Mouse (Mus musculus): ENCODE measurements around the gene Olfr963. TPM values are rescaled to one million over a fixed set of nuclear protein-coding genes. Genes with fewer than 3 reads are reported as not detected.

Olfr963 gene
- not detected in 2 replicates for polyA plus RNA-seq (2021; fragmentation: Nextera tagmentation)
- long read RNA-seq, experiment 1 = 0 reads
- long read RNA-seq, experiment 2 = 0 reads

GRCm38 (mm10) chr9:39666905-39667304 lies at the start of gene Olfr963:
TSS of gene Olfr963 (plus strand) at chr9:39667205.

GRCm38 (mm10) chr9:39621073-39621472 lies 45.9 kb upstream of the Olfr963 start, which contains the start of gene Olfr960:
TSS of gene Olfr960 (plus strand) at chr9:39621373.

GRCm38 (mm10) chr9:39644785-39645184 lies 22.2 kb upstream of the Olfr963 start, which contains the start of gene Olfr961:
TSS of gene Olfr961 (plus strand) at chr9:39645085.

GRCm38 (mm10) chr9:39707017-39707416 lies 40.0 kb downstream of the Olfr963 start, which contains the start of gene Olfr149:
TSS of gene Olfr149 (minus strand) at chr9:39707117.

GRCm38 (mm10) chr9:39711053-39711452 lies 44.0 kb downstream of the Olfr963 start, which contains the start of gene Olfr965:
TSS of gene Olfr965 (plus strand) at chr9:39711353.

Other genes with a start within 250 kb of the Olfr963 start
- not detected in 2 replicates for gene Olfr952, start 240.1 kb upstream of the Olfr963 start, polyA plus RNA-seq (2021; fragmentation: Nextera tagmentation)
- gene Olfr954, start 210.5 kb upstream of the Olfr963 start, polyA plus RNA-seq (2021; fragmentation: Nextera tagmentation) = not detected in 2 replicates
- not detected in 2 replicates for gene Olfr955, start 195.3 kb upstream of the Olfr963 start, polyA plus RNA-seq (2021; fragmentation: Nextera tagmentation)
- gene Olfr44, start 173.2 kb upstream of the Olfr963 start, polyA plus RNA-seq (2021; fragmentation: Nextera tagmentation) = not detected in 2 replicates
- gene Olfr957, start 151.4 kb upstream of the Olfr963 start, polyA plus RNA-seq (2021; fragmentation: Nextera tagmentation) = not detected in 2 replicates
- not detected in 2 replicates for gene Olfr958, start 113.2 kb upstream of the Olfr963 start, polyA plus RNA-seq (2021; fragmentation: Nextera tagmentation)
- not detected in 2 replicates for gene Olfr959, start 91.6 kb upstream of the Olfr963 start, polyA plus RNA-seq (2021; fragmentation: Nextera tagmentation)
- 3.4 and 5.2 TPM in 2 replicates for gene AW551984, start 62.8 kb upstream of the Olfr963 start, polyA plus RNA-seq (2021; fragmentation: Nextera tagmentation)
- gene Olfr148, start 56.5 kb upstream of the Olfr963 start, polyA plus RNA-seq (2021; fragmentation: Nextera tagmentation) = not detected in 2 replicates
- not detected in 2 replicates for gene Olfr960, start 45.8 kb upstream of the Olfr963 start, polyA plus RNA-seq (2021; fragmentation: Nextera tagmentation)
- not detected in 2 replicates for gene Olfr961, start 22.1 kb upstream of the Olfr963 start, polyA plus RNA-seq (2021; fragmentation: Nextera tagmentation)
- not detected in 2 replicates for gene Olfr149, start 39.9 kb downstream of the Olfr963 start, polyA plus RNA-seq (2021; fragmentation: Nextera tagmentation)
- not detected in 2 replicates for gene Olfr965, start 44.1 kb downstream of the Olfr963 start, polyA plus RNA-seq (2021; fragmentation: Nextera tagmentation)
- not detected in 2 replicates for gene Olfr150, start 63.8 kb downstream of the Olfr963 start, polyA plus RNA-seq (2021; fragmentation: Nextera tagmentation)
- not detected in 2 replicates for gene Olfr967, start 79.0 kb downstream of the Olfr963 start, polyA plus RNA-seq (2021; fragmentation: Nextera tagmentation)
- not detected in 2 replicates for gene Olfr968, start 116.0 kb downstream of the Olfr963 start, polyA plus RNA-seq (2021; fragmentation: Nextera tagmentation)
- not detected in 2 replicates for gene Olfr969, start 123.7 kb downstream of the Olfr963 start, polyA plus RNA-seq (2021; fragmentation: Nextera tagmentation)
- not detected in 2 replicates for gene Olfr970, start 141.7 kb downstream of the Olfr963 start, polyA plus RNA-seq (2021; fragmentation: Nextera tagmentation)
- gene Olfr971, start 169.7 kb downstream of the Olfr963 start, polyA plus RNA-seq (2021; fragmentation: Nextera tagmentation) = not detected in 2 replicates
- gene Olfr972, start 199.2 kb downstream of the Olfr963 start, polyA plus RNA-seq (2021; fragmentation: Nextera tagmentation) = not detected in 2 replicates
- not detected in 2 replicates for gene Olfr229, start 240.1 kb downstream of the Olfr963 start, polyA plus RNA-seq (2021; fragmentation: Nextera tagmentation)

All from layer of hippocampus, adult 6 months (tissue).